Mouse (Mus musculus) urinary bladder, postnatal 14 days (tissue): ENCODE data around the gene Ttc16.
A peak's percentile ranks its signal among the peaks of the same experiment; 100 is the strongest.

Experiments
- DNase-seq: peaks from one replicate; pipeline ENCODE4 v3.0.0; 2021; ENCODE audit warnings: low spot score

Gene Ttc16

DNA sequence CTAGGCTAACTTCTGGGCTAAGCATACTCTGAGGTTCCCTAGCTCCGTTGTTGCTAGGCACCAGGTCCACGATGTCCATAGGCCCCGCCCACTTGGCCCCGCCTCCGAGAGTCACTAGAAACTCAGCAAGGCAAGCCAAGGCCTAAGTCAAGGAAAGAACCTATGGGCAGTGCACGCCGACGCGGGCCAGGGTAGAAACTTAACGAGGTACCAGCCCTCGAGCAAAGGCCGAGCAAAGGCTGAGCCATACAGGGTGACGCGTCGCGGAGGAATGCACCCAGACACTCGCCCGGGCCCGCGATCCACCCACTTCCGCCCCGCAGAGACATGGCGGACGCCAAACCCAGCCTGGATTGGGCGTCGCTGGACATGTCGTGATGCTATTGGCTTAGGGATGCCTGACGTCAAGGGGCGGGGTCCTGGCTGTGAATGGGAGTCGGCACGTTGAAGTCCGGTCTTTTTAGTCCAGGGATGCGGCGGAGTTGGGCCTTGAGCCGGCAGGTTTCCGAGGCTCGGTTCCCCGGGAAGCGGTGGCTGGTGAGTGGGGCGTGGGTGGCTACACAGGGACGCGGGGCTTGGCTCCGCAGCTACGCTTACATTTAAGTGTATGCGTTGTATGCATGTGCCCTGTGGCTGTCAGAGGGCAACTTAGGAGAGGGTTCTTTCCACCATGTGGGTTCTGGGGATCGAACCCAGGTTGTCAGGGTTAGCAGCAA is at the start of gene Ttc16, which contains the start of gene Ptrh1:
Gene Ttc16, minus strand, starts transcription at position 275 of the 716 bp plus-strand sequence.
Gene Ptrh1, plus strand, starts transcription at position 428 of the 716 bp plus-strand sequence.
- DNase-seq, result peak; percentile 99

DNA sequence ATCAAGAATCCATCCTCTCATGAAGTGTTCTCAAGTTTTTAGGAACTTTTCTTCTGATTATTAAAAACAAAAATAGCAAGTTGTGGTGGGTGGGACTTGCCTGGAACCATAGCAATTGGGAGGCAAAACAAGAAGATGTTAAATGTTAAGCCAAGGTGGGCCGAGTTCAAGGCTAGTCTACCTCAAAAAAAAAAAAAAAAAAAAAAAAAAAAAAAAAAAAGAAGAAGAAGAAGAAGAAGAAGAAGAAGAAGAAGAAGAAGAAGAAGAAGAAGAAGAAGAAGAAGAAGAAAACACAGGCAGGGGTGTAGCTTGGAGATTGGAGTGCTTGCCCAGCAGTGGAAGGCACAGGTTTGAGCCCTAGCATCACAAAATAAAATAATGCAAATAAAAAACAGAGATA is 49.3 kb upstream of the Ttc16 start:
- no peak for DNase-seq

DNA sequence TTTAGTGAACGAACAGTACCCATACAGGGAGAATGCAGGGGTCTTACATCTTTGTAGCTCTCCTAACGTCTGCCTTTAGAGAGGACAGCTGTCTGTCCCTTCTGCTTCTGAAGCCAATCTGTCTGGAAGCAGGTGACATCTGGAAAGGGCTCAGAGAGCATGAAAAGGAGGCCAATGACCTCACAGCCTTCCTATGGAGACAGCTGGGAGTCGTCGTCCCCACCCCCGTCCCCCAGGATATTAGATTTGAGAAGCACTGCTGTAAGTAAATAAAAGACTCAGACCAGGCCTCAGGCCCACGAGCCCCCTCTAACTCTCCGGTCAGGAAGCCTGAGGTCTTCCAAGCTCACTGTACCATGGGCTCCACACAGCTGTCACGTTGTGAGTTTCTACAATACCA is 48.7 kb upstream of the Ttc16 start:
- no peak for DNase-seq

DNA sequence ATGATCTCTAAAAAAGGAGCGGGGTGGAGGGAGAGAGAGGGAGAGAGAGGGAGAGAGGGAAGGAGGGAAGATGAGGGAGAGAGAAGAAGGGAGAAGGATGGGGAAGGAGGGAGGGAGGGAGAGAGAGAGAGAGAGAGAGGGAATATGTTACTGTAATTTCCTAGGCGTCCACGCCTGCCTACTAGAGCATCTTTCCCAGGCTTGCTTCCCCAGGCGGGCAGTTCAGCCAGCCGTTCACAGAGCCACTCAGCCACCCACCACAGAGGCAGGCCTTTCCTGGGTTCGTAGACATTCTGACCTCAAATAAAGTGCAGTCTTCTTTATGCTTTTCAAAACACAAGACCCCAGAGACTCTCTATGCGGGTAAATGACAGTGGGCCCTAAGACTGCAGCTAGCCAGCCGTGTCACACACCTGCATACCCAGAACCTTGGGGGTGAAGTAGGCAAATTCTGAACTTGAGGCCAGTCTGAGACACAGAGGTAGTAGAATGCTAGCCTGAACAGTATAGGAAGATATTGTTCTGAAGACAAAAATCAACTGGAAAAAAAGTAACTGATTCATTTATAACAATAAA is 48.2 kb upstream of the Ttc16 start:
- DNase-seq, result no peak

GRCm38 (mm10) chr2:32823153-32823552 is 47.7 kb upstream of the Ttc16 start:
- DNase-seq, result no peak

- no peak for DNase-seq
Observed at GRCm38 (mm10) chr2:32822643-32823042, 47.2 kb upstream of the Ttc16 start.

DNA sequence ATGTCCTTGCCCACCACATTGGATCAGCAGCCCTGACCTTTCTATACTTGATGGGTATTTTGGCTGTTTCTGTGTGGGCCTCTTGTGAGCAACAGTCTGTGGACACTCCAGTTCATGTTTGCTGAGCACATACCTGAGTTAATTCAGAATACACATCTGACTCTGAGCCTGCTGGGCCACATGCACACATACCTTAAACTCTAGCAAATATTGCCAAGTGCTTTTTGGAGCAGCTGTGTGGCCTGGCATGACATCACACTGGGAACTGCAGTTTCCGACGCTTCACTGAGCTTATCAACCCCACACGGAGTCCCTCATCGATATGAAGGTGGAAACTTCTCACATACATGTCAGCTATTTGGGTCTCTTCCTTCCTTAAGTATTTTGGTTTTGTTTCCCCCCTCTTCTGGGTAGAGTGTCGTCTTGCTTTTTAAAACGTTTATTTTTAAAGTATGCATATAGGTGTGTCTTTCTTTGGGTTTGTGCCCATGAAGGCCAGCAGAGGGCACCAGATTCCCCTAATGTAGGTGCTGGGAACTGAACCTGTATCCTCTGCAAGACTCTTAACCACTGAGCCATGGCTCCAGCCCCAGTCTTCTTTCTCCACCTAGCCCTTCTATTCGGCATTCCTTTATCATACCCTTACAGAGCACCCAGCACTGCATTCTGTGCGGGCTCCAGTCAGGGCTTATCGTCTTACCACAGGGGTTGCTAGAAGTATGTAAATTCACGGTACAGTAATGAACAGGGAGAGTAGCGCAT is 45.8 kb upstream of the Ttc16 start:
- DNase-seq, result peak; percentile 40

- no peak for DNase-seq
Observed at GRCm38 (mm10) chr2:32818208-32818607, 42.8 kb upstream of the Ttc16 start.

GRCm38 (mm10) chr2:32817589-32817988 is 42.2 kb upstream of the Ttc16 start:
- no peak for DNase-seq

- DNase-seq, result no peak
Observed at GRCm38 (mm10) chr2:32816946-32817581, 41.6 kb upstream of the Ttc16 start.

DNA sequence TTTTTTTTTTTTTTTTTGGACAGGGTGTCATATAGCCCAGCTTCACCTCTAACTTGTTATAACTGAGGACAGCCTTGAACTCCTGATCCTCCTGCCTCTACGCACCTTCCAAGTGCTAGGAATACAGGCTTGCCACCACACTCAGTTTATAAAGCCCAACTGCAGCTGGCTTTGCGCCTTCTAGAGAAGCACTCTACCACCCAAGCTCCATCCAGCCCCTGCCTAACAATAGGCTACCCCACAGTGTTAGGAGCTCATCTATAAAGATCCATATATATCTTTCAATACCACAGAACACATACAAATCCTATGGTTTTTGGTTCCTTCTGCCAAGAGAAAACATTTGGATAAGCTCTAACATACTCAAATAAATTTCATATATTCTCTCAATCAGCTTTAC is 41.1 kb upstream of the Ttc16 start:
- no peak for DNase-seq

DNA sequence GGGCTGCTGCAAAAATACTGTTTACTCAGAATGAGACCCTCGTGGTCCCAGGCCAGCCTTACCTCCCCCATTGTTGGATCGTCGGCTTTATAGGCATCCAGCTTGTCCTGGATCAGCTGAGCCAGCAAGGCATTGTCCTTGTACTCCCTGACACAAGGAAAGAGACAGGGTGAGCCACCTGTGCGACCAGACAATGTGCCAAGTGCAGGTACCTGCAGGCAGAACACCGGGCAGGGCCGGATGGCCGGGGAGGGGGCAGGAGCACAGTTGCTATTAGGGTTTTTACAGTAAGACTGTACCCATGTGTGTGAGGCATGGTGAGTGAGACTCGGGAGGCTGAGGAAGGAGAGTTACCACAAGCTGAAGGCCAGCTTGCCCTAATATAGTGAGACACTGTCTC is 36.5 kb upstream of the Ttc16 start:
- DNase-seq, result no peak

GRCm38 (mm10) chr2:32808816-32809566 is 33.6 kb upstream of the Ttc16 start:
- DNase-seq, result no peak

DNA sequence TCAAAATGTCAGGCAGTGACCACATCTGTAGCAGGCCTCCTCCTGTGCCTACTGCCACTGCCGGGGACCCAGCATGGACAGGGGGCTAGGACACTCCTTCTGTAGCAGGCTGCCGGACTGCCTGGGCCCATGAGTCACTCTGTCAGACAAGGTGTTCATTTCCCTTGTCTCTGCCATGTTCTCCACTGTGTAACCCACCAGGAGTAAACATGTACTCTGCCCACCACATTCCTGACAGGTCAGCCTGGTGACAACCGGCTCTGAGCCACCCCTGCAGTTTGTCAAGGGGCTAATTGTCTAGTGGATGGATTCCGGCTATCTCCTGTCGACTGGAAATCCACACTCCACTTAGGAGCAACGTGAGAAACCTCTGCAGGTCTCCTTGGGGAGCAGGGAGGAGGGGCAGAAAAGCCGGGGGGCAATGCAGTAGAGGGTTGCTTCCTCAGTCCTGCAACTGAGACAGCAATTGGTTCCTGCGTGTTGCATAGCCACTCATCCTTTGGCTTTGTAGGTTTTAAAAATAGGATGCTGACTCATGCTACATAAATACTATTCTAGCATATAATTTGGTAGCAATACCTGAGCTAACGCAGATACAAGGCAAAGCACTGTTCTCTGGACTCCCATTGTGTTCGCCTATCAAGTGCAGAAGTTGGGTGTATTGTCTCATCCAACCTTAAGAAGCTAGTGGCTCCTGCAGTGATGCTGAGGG is 23.0 kb upstream of the Ttc16 start:
- DNase-seq, result no peak

DNA sequence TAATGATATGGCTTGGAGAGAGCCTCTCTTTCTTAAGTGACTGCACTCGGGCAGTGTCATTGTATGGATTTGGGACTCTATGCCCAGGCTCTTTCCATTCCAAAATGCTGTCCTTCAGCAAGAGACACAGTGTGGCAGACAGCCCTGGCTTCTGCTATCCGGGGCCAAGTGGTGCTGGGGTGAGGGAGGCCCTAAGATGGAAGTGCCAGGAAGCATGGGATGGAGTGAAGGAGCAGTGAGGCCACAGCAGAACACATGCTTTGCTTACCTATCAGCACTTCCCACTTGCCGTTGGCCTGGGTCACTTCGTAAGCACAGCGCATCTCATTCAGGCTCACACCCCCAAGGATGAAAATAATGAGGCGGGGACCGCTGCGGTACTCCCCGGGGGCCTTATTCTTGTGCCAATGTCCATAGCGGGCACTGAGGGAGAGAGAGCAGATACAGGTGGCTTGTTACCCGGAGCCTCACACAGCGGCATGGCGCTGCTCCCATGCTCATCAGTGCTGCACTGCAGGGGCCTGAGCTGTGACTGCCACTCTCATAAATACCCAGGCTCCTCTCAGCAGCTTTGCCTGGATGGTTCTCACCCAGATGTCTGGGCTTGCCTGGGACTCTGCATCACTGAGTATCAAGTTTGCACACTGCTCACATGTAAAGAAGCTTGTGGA is 20.4 kb upstream of the Ttc16 start:
- DNase-seq, result no peak

GRCm38 (mm10) chr2:32791297-32791696 is 15.9 kb upstream of the Ttc16 start:
- peak; percentile 54 for DNase-seq

DNA sequence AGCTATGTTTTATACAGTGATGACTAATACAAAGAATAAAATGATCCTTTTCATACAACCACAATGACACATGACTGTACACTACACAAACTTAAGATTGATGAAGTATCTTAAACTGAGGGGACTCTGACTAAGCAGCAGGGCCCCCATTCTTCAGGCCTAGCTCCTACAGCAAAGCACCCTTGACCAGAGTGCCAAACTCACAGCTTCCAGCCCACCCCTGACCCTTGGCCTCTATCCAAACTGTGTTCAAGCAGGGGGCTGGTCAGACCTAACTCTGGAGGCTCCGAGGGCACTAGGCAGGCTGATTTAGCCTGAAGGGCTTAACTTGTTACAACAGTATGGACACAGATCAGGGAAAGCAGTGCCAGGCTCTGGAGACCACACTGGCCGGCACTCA is 13.1 kb upstream of the Ttc16 start:
- no peak for DNase-seq

GRCm38 (mm10) chr2:32787176-32787575 is 11.7 kb upstream of the Ttc16 start:
- no peak for DNase-seq

GRCm38 (mm10) chr2:32784048-32784681 is 8.7 kb upstream of the Ttc16 start, which contains the start of gene Cfap157:
TSS of gene Cfap157 (minus strand) at chr2:32784428.
- DNase-seq, result no peak

DNA sequence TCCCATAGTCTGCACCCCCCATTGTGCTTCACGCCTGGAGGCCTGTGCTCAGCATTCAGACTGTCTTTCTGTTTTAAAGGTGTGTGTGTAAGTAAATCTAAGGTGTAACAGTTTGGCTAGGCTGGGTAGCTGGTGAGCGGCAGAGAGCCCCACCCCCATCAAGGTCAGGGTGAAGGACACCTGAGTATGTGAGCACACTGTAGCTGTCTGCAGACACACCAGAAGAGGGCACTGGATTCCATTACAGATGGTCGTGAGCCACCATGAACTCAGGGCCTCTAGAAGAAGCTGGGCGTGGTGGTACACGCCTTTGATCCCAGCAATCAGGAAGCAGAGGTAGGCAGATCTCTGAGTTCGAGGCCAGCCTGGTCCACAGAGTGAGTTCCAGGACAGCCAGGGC is 6.3 kb upstream of the Ttc16 start:
- no peak for DNase-seq
